Mouse (Mus musculus) liver, embryonic 15.5 days (tissue): ENCODE results near the gene Otop3. TPM values are rescaled to one million over a fixed set of nuclear protein-coding genes. Genes with fewer than 3 reads are reported as not detected.

Source experiments
- ATAC-seq: fragments of 200-750 bp; cut with Nextera tagmentation; 2 replicates; pipeline ENCODE4 v1.8.0; 2017; ENCODE audit warnings: moderate number of reproducible peaks, mild to moderate bottlenecking, moderate library complexity; ENCODE audit not compliant: insufficient read depth
- H3K27ac ChIP-seq: fragments of 300-500 bp; sonication (generic); replicated peaks from 2 replicates; pipeline ENCODE4 v1.5.1; 2015; ENCODE audit warnings: mild to moderate bottlenecking, inconsistent platforms
- H3K27me3 ChIP-seq: fragments of 300-500 bp; sonication (generic); 2 replicates; pipeline ENCODE4 v1.6.1; 2015; ENCODE audit warnings: mild to moderate bottlenecking, inconsistent platforms
- H3K36me3 ChIP-seq: fragments of 300-500 bp; sonication (generic); replicated peaks from 2 replicates; pipeline ENCODE4 v1.6.1; 2015; ENCODE audit warnings: moderate library complexity, mild to moderate bottlenecking, inconsistent platforms
- H3K4me1 ChIP-seq: fragments of 300-500 bp; sonication (generic); replicated peaks from 2 replicates; pipeline ENCODE4 v1.6.1; 2015; ENCODE audit warnings: inconsistent platforms
- H3K4me2 ChIP-seq: fragments of 300-500 bp; sonication (generic); 2 replicates; pipeline ENCODE4 v1.6.1; 2015; ENCODE audit warnings: moderate library complexity, mild to moderate bottlenecking, inconsistent platforms
- H3K4me3 ChIP-seq: fragments of 300-500 bp; sonication (generic); replicated peaks from 2 replicates; pipeline ENCODE4 v1.5.1; 2015; ENCODE audit warnings: mild to moderate bottlenecking, inconsistent platforms
- H3K9ac ChIP-seq: fragments of 300-500 bp; sonication (generic); 2 replicates; pipeline ENCODE4 v1.6.1; 2015; ENCODE audit warnings: moderate library complexity, mild to moderate bottlenecking, inconsistent platforms
- H3K9me3 ChIP-seq: fragments of 300-500 bp; sonication (generic); replicated peaks from 2 replicates; pipeline ENCODE4 v1.6.1; 2016; ENCODE audit warnings: inconsistent platforms
- WGBS: fragments of 180-500 bp; shearing (Covaris S2); methylation state at CpG from one replicate; pipeline ENCODE4 v1.1.7; 2015; ENCODE audit warnings: mixed read lengths; ENCODE audit not compliant: insufficient replicate concordance; 5-methylcytosine and 5-hydroxymethylcytosine counted together
- polyA plus RNA-seq: library from polyadenylated mRNA; unstranded; fragments of >200 nt; fragmentation: Nextera tagmentation; extraction: Ambion mirVana; gene quantifications from 2 replicates; pipeline ENCODE4 v1.2.1, GENCODE M21; 2015

The Otop3 gene
- polyA plus RNA-seq, 1 experiment from 2014 or later = not detected

DNA sequence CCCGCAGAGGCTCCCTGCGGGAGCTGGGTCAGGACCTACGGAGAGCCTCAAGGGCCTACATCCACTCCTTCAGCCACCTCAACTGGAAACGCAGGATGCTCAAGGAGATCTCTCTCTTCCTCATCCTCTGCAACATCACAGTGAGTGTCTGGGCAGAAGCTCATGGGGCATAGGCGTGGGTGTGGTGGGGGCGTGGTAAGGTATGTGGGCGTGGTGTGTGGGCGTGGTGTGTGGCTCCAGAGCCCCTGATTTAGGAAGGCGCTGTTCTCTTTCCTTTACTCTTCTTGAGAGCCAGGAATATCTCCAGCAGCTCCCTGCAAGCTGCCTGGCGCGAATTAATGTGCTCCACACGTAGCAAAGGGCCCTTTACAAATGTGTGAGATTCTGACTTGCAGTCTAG, 10.4 kb downstream of the Otop3 start:
- Histone ChIP-seq H3K4me3 (no peak overlapping the region), H3K4me2 (no peak overlapping the region), H3K36me3 (no peaks in the 10 kb centered on the region), H3K9me3 (no peaks in the 10 kb centered on the region), H3K27me3 (peaks cover 78% of the 10 kb centered on the region), H3K27ac (no peak overlapping the region), H3K9ac (no peak overlapping the region), H3K4me1 (0 out of 2 replicates have a peak, but pooled peaks cover 4% of the 10 kb centered on the region)
- 8% methylated on average over 12 of the region's 12 CpGs for WGBS
- ATAC-seq = no peak

DNA sequence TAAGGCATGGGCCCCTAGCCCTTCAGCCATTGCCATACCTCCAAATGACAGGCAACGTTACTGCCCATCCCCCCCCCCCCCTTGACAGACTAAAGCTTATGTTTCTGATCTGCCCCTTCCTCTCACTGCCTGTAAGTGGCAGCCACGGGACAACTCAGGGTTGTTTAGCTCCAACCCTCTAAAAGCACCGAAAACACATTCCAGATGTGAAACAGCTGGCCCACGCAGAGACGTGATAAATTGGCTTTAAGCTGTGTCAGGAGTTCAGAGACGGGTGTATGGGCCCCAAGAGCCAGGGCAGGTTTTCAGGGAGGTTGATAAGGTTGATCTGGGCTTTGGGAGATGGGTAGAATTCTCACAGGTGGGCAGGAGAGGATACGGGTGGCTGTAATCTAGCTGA, 11.0 kb downstream of the Otop3 start:
- H3K27me3 ChIP-seq = peaks cover 74% of the 10 kb centered on the region
- WGBS = 24% methylated on average over 7 of the region's 7 CpGs
- H3K4me1 ChIP-seq = 0 out of 2 replicates have a peak, but pooled peaks cover 4% of the 10 kb centered on the region
- H3K36me3 ChIP-seq = no peaks in the 10 kb centered on the region
- no peak overlapping the region for H3K27ac ChIP-seq
- no peak for ATAC-seq
- H3K9ac ChIP-seq = no peak overlapping the region
- no peak overlapping the region for H3K4me2 ChIP-seq
- no peaks in the 10 kb centered on the region for H3K9me3 ChIP-seq
- no peak overlapping the region for H3K4me3 ChIP-seq

DNA sequence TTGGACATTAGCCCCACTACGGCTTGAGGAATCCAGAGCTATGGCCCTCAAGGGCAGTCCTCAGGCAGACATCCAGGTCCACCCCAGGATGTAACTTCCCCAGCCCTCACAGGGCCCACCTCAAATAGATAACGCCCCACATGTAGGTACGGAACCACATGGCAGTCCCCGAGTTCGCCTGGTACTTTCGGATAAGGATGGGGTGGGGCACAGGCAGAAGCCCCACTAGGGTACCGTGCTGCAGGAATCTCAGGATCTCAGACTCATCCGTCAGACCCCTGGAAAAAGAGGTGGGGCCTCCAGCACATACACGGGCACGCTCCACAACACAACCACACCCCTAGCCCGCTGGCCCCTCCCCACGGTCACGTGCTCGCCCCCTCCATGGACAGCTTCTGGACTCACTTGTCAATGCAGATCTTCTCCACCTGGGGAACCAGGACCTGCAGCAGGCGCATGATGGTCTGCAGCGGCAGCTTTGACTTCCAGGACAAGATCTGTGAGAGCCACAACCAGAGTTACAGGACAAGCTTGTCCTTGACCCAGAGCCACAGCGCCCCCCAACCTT, 14.2 kb downstream of the Otop3 start:
- no peaks in the 10 kb centered on the region for H3K9me3 ChIP-seq
- no peak overlapping the region for H3K4me3 ChIP-seq
- no peak overlapping the region for H3K4me2 ChIP-seq
- no peaks in the 10 kb centered on the region for H3K36me3 ChIP-seq
- H3K9ac ChIP-seq = no peak overlapping the region
- no peak overlapping the region for H3K27ac ChIP-seq
- WGBS = 40% methylated on average over 17 of the region's 17 CpGs
- ATAC-seq = no peak
- peaks cover 64% of the 10 kb centered on the region for H3K27me3 ChIP-seq
- H3K4me1 ChIP-seq = 0 out of 2 replicates have a peak, but pooled peaks cover 4% of the 10 kb centered on the region

DNA sequence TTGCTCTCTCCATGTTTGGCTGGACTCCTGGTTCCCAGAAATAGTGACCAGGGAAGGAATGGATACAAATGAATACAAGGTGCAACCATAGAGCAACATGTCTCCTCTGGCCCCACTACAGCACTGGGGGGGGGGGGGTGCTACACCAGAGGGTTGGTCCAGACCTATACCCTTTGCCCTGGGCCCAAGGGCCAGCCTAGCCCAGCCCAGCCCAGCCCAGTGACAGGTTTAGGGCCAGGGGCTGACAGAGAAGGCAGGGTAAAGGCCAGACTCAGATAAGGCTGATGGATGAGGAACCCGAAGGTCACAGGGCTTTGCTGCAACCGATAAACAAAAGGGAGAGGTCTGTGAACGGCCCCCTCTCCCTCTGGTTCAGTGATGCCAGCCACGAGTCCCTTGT, 15.4 kb downstream of the Otop3 start:
- peaks cover 55% of the 10 kb centered on the region for H3K27me3 ChIP-seq
- H3K36me3 ChIP-seq = no peaks in the 10 kb centered on the region
- no peaks in the 10 kb centered on the region for H3K9me3 ChIP-seq
- H3K4me1 ChIP-seq = 0 out of 2 replicates have a peak, but pooled peaks cover 4% of the 10 kb centered on the region
- H3K9ac ChIP-seq = no peak overlapping the region
- H3K4me3 ChIP-seq = no peak overlapping the region
- no peak for ATAC-seq
- no peak overlapping the region for H3K4me2 ChIP-seq
- H3K27ac ChIP-seq = no peak overlapping the region
- WGBS = 15% methylated on average over 4 of the region's 4 CpGs

DNA sequence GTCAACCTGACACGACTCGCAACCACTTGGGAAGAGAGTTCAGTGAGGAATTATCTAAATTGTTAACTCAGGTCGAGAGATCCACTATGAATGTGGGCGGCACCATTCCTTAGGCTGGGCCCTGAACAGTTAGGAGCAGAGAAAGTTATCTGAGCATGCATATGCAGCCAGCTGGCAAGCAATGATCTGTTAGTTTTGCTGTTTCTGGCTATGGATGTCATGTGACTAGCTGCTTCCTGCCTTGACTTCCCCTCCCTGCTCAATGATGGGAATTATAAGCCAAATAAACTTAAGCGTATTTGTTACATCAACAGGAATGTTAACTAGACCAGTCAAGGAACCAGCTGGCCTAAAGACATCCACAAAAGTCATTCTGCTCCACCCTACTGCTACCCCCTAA, 18.8 kb downstream of the Otop3 start:
- H3K27me3 ChIP-seq = peaks cover 43% of the 10 kb centered on the region
- no peak for ATAC-seq
- 65% methylated on average over 5 of the region's 5 CpGs for WGBS
- no peaks in the 10 kb centered on the region for H3K9me3 ChIP-seq
- 0 out of 2 replicates have a peak, but pooled peaks cover 4% of the 10 kb centered on the region for H3K4me1 ChIP-seq
- H3K9ac ChIP-seq = no peak overlapping the region
- H3K36me3 ChIP-seq = no peaks in the 10 kb centered on the region
- no peak overlapping the region for H3K4me2 ChIP-seq
- H3K27ac ChIP-seq = no peak overlapping the region
- no peak overlapping the region for H3K4me3 ChIP-seq

DNA sequence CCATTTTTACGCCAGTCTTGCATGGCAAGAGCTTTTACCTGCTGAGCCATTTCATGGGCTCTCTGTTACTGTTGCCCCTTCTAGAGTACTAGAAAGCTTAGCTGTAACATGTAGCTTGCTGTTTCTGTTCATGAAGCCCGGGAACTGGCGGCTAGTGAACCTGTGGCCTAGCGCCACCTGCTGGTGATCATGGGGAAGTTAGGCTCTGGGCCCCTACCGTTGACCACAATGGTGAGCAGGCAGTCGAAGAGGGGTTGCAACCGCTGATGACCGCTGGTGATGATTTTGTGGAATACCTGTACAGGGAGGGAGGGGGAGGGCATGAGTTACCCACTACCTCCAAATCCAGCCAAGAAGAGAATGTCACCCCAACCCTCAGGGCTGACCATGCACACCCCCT, 19.7 kb downstream of the Otop3 start:
- Histone ChIP-seq H3K27ac (no peak overlapping the region), H3K4me2 (no peak overlapping the region), H3K9me3 (no peaks in the 10 kb centered on the region), H3K4me3 (no peak overlapping the region), H3K9ac (no peak overlapping the region), H3K36me3 (no peaks in the 10 kb centered on the region), H3K27me3 (peaks cover 41% of the 10 kb centered on the region), H3K4me1 (0 out of 2 replicates have a peak, but pooled peaks cover 4% of the 10 kb centered on the region)
- 7% methylated on average over 8 of the region's 8 CpGs for WGBS
- no peak for ATAC-seq

DNA sequence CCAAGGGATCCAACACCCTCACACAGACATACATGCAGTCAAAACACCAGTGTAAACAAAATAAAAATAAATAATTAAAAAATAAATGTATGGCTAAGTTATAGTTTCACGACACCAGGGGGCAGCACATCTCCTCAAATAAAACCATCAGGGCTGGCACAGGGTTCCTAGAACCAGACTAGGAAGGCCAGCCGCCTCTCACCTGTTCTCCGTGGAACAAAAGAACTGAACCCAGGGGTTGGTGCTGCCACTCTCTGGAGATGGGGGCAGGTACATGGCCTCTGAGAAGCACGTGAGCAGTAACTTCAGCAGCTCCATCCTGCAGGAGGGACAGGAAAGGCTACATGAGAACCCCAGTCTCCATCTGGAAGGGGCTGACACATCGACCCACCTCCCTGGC, 23.9 kb downstream of the Otop3 start:
- 17% methylated on average over 5 of the region's 5 CpGs for WGBS
- H3K4me3 ChIP-seq = no peak overlapping the region
- H3K9me3 ChIP-seq = no peaks in the 10 kb centered on the region
- no peaks in the 10 kb centered on the region for H3K36me3 ChIP-seq
- peaks cover 33% of the 10 kb centered on the region for H3K27me3 ChIP-seq
- no peak for ATAC-seq
- H3K4me1 ChIP-seq = 0 out of 2 replicates have a peak, but pooled peaks cover 4% of the 10 kb centered on the region
- H3K27ac ChIP-seq = no peak overlapping the region
- no peak overlapping the region for H3K4me2 ChIP-seq
- no peak overlapping the region for H3K9ac ChIP-seq

DNA sequence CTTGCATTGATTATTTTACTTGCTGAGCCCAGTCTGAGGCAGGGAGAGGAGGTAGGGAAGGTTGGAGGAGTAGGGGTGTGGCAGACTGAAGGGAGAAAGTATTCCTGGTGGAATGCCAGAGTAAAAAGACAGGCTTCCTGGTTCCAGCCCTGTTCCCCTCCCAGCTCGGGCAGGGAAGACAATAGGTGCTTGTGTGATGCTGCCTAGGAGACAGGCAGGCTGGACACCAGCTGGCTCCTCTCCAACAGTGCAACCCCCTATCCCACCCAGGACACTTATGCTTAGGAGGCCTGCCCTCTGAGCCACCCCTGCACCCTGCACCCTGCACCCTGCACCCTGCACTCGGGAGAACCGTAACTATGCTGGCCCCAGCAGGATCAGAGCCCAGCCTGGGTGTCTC, 24.8 kb downstream of the Otop3 start:
- Histone ChIP-seq H3K27me3 (peaks cover 41% of the 10 kb centered on the region), H3K4me3 (no peak overlapping the region), H3K4me1 (0 out of 2 replicates have a peak, but pooled peaks cover 4% of the 10 kb centered on the region), H3K36me3 (no peaks in the 10 kb centered on the region), H3K27ac (no peak overlapping the region), H3K4me2 (no peak overlapping the region), H3K9me3 (no peaks in the 10 kb centered on the region), H3K9ac (no peak overlapping the region)
- 47% methylated on average over 3 of the region's 3 CpGs for WGBS
- no peak for ATAC-seq

DNA sequence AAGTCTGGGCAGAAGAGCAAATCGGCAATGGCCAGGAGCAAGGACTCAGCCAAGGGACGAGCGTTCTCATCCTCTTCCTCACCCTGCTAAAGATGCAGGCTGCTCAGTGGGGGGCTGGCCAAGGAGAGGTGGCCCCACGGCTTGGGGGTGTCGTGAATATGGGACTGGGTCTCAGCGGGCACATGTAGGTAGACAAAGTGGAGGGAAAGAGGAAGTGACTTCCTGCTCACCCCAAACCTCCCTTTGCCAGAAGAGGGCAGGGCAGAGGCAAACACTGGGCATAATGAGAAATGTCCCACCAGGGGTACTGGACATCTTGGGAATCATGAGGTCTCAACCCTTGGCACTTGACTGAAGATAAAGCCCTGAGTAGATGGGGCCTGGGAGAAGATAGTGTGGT, 25.2 kb downstream of the Otop3 start:
- H3K9ac ChIP-seq = no peak overlapping the region
- WGBS = 57% methylated on average over 6 of the region's 6 CpGs

DNA sequence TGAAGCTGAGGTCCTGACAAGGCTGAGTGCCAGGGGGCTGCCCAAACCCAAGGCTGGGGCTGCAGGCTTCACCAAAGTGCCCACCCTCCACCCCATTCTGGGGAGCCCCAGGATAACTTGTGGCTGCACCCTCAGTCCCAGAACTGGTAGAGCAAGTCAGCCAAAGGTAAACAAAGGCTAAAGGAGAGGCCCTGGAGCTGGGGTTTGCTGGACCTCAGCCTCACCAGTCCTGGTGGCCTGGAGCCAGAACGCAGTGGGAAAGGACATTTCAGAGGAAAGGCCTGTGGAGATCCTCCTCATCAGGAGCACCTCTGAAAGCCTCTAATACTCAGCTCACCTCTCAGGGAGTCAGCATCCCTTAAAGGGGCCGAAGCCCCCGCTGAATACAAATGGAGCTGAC, 29.6 kb downstream of the Otop3 start:
- no peak for ATAC-seq
- Histone ChIP-seq H3K27me3 (peaks cover 62% of the 10 kb centered on the region), H3K9ac (no peak overlapping the region), H3K4me3 (no peak overlapping the region), H3K27ac (no peak overlapping the region), H3K9me3 (no peaks in the 10 kb centered on the region), H3K36me3 (no peaks in the 10 kb centered on the region), H3K4me1 (peaks cover 12% of the 10 kb centered on the region), H3K4me2 (no peak overlapping the region)
- WGBS = 67% methylated on average over 3 of the region's 3 CpGs

More for the DNA sequence above, 25.2 kb downstream of the Otop3 start:
- 0 out of 2 replicates have a peak, but pooled peaks cover 4% of the 10 kb centered on the region for H3K4me1 ChIP-seq
- no peak overlapping the region for H3K4me2 ChIP-seq
- H3K4me3 ChIP-seq = no peak overlapping the region
- no peaks in the 10 kb centered on the region for H3K9me3 ChIP-seq
- no peak for ATAC-seq
- no peaks in the 10 kb centered on the region for H3K36me3 ChIP-seq
- H3K27ac ChIP-seq = no peak overlapping the region
- peaks cover 45% of the 10 kb centered on the region for H3K27me3 ChIP-seq

DNA sequence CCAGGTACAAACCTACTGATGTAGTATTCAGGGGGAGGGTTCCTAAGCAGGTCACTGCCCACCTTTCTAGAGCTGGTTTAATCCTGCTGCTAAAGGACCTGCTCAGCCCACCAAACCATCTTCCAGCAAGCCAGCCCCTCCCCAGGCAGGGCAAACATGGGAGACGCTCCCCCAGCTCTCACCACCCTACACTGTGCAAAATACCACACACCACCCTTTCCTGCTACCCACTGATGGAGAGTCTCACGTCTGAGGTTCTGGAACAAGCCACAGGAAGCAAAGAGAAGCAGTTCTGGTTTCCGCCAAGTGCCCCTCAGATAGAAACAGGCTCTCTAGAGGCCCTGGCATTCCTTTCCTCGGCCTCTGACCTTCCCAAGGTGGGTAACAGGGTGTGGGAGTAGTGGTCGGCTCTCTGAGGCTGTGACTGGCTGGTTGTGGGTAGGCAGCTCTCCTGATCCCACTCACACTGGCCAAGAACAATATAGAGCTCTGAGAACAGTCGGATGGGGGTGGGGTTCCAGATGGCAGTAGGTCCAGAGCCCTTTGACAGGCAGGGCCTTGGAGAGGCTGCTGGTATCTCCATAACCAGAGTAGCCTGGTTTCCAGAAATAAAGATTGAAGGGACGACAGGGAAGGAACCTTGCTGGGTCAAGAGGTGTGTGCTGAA, 31.6 kb downstream of the Otop3 start:
- Histone ChIP-seq H3K4me1 (peaks cover 12% of the 10 kb centered on the region), H3K9me3 (no peaks in the 10 kb centered on the region), H3K4me3 (no peak overlapping the region), H3K4me2 (no peak overlapping the region), H3K27me3 (peaks cover 82% of the 10 kb centered on the region), H3K9ac (no peak overlapping the region), H3K36me3 (no peaks in the 10 kb centered on the region), H3K27ac (no peak overlapping the region)
- WGBS = 15% methylated on average over 7 of the region's 7 CpGs
- ATAC-seq = no peak
